Mouse (Mus musculus) hindlimb bud, embryonic 11.5 days (tissue): ENCODE results near the gene Prl3c1.
"Not testable (repeated sequence)": the region's sequence is repeated elsewhere in the genome, so short reads cannot be mapped to it uniquely, and the experiment has no call there.

Experiments used
- DNase-seq: peaks from one replicate; pipeline ENCODE4 v3.0.0-alpha.2; 2012; ENCODE audit warnings: low read depth, low spot score; ENCODE audit errors: extremely low spot score

Gene Prl3c1

GRCm38 (mm10) chr13:27196359-27196758, at the start of gene Prl3c1:
TSS of gene Prl3c1 (plus strand) at chr13:27196659.
- DNase-seq = no peak

- DNase-seq = no peak
Measured at GRCm38 (mm10) chr13:27148264-27148663, 48.2 kb upstream of the Prl3c1 start.

- DNase-seq = not testable (repeated sequence)
Measured at GRCm38 (mm10) chr13:27156490-27156889, 40.0 kb upstream of the Prl3c1 start, which contains the start of gene Prl3d3. TSS of gene Prl3d3 (plus strand) at chr13:27156790.

GRCm38 (mm10) chr13:27241547-27241946, 45.1 kb downstream of the Prl3c1 start, which contains the start of gene Prl3b1:
TSS of gene Prl3b1 (plus strand) at chr13:27241847.
- no peak for DNase-seq
